Mouse (Mus musculus) T-helper 17 cell (primary cell): ENCODE data around the gene Hdac5.

Experiments
- in situ Hi-C, 2 experiments: fragments of 300-600 bp; cut with MboI, MseI; formaldehyde crosslinking; loops; 1 replicate in 1 of 2; 2 replicates in 1 of 2; pipeline ENCODE4 v1.15.1; 2025; ENCODE audit warnings: high pct_unique_total_duplicates in 2 of 2

Hdac5 gene

DNA sequence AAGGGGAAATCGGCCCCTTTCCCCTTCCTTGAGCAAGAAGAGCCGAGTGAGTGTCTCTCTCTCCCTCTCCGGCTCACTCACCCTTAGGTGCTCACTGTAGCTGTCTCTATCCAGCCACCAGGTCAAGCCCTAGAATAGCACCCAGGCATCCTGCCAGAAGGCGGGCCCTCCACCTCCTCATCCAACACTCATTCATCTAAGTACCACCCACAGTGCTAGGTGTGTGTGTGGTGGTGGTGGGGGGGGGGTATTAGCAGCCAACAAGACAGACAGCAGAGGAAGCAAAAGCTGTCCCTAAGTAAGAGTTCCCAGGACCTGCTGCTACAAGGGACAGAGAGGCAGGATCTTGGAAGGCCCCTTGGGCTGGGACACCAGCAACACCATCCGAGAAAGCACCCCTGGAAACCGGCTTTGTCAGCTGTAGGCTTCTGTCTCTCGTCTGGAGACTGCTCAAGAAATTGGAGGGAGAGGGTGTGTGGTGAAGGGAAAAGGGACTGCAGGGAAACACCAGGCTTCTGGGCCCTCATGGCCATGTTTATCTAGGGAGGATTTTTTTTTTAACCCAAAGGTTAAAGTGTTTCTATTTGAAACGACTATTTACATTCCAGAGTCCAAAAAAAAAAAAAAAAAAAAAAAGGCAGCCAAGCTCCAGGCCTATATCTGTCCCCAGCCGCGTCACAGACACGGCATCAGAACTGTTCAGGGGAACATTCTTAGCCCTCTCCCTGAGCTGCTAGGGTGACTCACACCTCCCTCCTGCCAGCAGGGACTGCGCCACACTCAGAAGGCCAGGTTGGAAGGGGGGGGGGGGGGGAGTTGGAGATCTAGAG is 13.7 kb downstream of the Hdac5 start:
- in situ Hi-C loops, result no loop called here

DNA sequence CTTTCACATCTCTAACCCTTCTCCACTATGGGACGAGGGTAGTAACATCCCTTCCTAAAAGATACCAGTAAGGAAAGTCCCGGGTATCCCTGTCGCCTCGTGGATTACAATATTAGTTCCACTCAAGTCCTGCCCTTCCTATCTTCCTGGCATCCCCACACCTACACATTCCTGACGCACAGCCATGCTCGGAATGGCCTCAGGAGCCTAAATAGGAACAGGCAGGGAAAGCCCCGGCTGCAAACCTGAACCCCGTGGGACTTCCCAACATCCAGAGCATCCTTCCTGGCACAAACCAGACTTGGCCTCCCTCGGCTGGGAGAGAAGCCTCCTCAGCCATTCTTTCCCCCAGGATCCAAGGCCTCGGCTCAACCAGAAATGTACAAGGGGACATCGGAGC is 14.5 kb downstream of the Hdac5 start:
- in situ Hi-C loops, result no loop called here

DNA sequence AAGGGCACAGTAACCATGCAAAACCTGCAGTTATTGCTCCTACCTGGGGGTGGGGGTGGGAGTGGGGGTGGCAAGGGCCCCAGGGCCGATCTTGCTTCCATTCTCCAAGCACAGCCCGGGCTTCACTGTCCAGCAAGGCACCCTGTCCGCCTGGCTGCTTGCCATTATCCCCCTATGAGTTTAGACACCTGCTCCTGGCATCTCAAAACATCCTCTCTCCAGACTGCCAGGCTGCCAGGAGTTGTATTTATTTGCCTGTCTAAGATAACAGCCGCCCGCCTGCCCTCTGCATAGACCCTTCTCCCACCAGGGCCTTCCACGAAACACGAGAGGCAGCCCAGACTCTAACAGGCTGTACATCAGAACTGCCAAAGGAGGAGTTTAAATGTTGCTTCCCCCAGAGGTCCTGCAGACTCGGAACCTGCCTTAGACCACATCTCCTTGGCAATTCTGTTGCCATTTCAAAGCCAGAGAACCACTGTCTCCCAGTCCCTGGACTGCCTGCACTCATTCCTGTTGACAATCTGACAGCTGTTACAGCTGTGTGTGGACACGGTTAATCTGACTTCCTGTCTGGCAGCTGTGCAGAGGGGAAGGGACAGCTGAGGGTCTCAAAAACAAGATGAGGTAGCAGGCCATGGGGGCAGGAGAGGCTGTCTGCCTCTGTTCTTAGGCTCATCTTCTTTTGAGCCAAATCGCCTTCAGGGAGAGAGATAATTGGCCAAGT is 15.4 kb downstream of the Hdac5 start:
- in situ Hi-C loops, result loop anchor here in 1 of 2 experiments (5.0 kb wide), 1 partner anchor 57 kb away; the partner anchor contains the start of gene Tmem101

DNA sequence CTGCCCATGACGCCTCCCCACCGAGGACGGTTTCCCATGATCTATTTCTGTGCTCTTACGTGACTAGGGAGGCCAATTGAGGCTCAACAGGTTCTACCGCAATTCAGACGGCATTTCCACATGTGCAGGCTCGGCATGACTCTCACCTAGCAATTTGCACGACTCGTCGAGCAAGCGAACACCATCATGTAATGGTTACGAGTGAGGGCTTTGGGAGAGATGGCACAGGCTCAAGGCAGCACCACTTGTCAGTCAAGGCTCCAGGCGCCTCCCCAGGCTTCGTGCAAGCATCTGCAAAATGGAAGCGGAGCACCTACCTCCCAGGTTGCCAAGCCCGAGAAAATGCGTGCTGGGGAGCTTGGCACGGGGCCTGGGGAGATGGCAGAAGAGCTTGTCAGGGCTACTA is 18.0 kb downstream of the Hdac5 start:
- in situ Hi-C loops, result loop anchor here in 1 of 2 experiments (5.0 kb wide), 1 partner anchor 55 kb away; the partner anchor contains the start of gene Tmem101

DNA sequence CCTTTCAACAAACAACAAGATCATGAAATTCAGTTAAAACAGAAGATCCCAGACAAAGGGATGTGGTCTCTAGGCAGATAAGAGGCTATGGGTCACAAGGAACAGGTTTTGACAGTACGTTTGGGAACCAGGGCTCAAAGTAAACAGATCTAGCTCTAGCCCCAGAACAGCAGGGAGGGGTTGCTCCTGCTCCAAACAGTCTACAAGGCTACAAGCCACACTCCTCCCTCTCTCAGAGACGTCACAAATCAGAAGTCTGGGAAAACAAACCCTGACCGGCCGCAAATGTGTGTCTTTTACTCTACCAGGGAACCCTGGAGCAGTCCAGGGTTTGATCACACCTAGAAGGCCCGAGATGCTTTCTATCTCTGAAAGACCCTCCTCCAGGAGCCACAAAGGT is 19.0 kb downstream of the Hdac5 start:
- in situ Hi-C loops, result loop anchor here in 1 of 2 experiments (5.0 kb wide), 1 partner anchor 54 kb away; the partner anchor contains the start of gene Tmem101

DNA sequence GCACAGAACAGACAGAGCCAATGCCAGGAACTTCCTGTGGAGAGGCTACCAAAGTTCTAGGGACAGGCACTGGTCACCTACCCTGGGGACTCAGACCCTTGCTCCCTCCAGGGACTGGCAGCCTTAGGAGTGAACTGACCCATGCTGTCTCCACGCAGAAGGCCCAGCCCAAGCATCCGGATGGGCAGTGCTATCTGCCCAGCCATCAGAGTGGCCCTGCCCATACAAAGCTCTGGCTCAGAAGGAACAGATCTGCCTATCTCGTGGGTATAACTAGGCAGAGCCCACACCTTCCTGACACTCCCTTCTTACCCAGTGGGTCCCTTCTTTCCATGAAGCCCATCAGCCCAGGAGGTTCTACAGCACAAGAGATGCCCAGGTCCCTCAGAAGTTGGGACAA is 19.8 kb downstream of the Hdac5 start:
- in situ Hi-C loops, result loop anchor here in 1 of 2 experiments (5.0 kb wide), 1 partner anchor 53 kb away; the partner anchor contains the start of gene Tmem101

DNA sequence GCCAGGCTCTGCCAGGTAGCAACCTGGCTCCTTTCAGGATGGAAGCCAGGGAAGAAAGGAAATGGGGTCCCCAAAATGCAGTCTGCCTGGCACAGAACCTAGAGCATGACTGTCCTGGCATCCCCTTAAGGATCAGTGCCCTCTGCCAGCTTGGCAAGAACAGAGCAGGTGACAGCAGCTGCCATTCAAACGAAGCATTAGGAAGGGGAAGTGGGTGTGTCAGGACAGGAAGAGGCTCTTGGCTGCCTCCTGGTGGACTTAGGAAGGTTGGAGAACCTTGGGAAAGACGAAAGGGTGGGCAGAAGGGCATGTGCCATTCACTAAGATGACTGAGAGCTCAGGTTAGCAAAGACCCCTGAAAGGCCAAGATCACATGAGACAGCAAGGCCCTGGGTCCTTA is 20.2 kb downstream of the Hdac5 start:
- in situ Hi-C loops, result loop anchor here in 1 of 2 experiments (5.0 kb wide), 1 partner anchor 52 kb away; the partner anchor contains the start of gene Tmem101

DNA sequence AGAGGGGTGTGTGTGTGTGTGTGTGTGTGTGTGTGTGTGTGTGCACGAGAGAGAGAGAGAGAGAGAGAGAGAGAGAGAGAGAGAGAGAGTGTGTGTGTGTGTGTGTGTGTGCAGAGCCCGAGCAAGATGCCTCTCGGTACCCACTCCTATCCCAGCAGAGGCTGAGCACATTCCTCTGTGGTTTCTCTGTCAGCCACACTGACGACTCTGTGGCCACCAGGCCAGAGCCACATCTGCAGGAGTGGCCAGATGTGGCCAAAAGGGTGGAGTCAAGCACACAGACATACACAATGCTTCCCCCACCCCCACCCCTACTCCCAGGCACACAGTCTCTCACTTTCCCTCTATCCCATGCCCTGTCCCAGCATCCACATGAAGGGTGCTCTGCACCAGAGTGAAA is 21.1 kb downstream of the Hdac5 start:
- in situ Hi-C loops, result no loop called here

DNA sequence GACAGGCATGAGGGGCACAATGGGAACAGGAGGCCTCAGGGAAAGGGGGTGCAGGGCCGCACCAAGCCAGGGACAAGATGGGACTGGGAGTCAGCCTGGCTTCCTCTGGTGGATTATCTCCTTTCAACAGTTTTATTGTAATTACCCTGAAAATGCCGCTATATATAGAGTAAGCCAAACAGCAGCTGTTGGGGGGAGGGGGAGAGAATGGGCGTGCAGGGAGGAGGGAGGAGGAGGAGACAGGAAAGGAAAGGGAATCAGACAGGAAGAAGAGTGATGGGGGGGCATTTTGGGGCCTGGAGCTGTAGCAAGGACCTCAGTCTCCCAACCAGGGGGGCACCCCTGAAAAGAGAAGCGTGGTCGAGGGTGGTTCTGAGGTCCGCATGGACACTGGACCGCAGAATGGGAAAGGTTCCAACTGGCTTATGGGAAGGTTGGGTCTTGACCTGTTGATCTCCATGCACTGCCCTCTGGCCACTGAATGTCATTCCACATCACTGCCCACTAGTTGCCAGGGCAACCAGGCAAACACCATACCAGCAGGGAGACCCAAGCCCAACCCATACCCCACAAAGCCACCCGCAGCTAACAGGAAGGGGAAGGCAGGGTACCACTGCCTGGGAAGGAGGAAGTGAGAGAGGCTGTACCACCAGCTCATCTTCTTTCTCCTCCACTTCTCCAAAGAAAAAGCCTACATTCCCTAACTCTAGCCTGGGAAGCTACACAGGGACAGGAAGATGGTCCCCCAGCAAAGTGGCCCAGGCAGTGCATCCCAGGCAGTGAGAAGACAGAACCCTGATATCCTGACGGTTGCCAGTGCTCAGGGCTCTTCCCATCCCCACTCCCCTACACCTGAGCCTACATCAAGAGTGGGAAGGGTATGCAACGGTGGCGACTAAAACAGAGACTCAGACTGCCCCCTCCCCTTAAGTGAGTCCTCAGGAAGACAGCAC is 21.9 kb downstream of the Hdac5 start:
- in situ Hi-C loops, result no loop called here

DNA sequence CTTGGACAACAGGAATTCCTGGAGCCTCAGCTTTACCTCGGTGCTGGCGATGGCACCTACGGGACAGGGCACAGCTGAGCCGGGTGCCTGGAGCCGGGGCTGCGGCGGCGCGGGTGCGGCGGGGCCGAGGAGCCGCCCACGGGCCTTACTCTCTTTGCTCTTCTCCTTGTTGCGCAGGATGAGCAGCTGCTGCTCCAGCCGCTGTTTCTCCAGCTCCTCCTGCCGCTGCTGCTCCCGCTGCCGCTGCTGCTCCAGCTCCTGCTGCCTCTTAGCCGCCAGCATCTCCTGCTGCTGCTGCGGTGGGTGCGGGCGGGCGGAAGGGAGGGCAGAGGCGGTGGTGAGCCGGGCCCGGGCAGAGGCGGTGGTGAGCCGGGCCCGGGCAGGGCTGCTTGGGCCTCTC is 23.5 kb downstream of the Hdac5 start:
- in situ Hi-C loops, result no loop called here

DNA sequence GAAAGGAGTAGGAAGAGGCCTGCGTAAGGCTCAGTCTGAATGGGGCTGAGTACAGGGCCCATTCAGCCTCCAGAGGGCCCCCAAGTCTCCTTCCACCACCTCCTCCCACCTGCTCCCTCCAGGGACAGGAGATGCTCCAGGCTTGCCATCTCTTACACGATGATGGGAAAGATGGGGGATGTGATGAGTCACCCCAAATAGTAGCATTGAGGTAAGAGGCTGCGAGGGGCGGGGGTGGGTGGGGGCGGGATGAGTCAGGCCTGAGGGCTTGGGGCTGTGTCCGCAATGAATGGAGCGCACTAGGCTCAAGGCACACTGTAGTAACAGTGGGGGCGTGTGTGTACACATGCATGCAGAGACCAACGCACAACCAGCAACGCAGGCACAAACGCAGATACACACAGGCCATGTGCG is 28.6 kb downstream of the Hdac5 start:
- in situ Hi-C loops, result no loop called here

DNA sequence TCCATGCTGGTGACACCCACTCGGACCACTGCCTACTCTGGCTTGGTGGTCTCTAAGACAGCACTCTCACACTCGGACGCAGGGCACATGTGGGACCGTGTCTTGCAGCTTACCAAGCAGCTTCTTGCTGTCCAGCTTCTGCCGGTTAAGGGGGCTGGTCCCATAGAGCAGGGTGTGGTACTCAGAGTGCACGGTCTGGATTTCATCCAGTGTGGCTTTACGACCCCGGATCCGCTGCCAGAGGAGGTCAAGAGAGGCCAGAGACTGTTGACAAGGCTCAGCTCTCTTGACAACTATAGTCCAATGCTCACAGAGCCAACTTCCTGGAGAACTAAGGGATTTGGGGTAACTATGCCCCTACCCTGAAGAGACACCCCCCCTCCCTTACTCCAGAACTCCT is 30.1 kb downstream of the Hdac5 start:
- in situ Hi-C loops, result no loop called here

DNA sequence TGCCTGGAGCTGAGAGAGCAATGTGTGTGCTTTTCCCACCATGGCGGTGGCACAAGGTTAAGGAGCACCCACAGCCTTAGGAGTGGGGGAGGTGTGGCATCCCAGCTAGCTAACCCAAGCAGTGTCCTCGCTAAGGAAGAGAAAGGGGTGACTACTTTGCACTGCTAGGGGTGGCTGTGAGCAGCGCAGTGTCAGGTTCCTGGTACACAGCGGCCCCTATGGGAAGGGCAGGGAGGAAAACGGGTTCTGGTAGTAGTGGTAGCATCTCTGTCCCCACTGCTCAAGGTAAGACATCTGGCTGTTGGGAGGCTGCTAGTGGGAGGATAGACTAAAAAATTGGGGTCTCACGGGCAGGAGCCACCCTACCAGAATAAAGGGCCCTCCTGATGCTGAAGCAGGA is 31.7 kb downstream of the Hdac5 start:
- in situ Hi-C loops, result no loop called here

DNA sequence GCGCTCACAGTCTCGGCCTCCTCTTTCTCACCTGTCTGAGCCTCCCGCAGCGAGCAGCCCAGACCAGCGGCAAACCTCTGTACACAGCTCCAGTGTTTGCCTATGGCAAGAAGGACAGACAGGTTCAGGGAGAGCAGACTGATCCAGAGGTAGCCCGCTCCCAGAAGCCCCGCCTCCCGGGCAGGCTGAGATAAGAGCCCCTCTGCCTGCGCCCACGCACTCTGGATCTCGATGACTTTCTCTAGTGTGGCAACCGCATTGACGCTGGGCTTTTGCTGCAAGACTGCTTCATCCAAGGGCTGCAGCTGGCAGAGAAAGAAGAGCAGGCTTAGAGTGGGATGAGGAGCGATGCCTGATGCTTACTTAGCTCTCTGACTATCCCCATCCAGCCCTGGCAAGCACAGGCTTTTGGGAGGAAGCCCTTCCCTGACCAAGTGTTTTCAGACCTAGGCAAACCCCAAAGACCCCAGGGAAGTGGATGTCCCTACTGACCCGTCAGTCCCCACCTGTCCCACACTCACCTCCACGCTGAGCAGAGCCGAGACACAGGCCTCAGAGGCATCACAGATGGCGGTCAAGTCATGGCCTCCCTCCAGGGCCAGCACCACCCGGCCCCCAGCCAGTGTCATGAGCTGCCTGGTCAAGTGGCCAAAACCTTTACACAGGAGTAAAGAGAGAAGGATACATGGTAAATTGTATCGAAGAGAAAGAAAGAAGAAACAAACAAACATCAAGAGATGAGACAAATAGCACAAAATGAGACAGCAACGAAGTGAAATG is 33.8 kb downstream of the Hdac5 start:
- in situ Hi-C loops, result no loop called here

DNA sequence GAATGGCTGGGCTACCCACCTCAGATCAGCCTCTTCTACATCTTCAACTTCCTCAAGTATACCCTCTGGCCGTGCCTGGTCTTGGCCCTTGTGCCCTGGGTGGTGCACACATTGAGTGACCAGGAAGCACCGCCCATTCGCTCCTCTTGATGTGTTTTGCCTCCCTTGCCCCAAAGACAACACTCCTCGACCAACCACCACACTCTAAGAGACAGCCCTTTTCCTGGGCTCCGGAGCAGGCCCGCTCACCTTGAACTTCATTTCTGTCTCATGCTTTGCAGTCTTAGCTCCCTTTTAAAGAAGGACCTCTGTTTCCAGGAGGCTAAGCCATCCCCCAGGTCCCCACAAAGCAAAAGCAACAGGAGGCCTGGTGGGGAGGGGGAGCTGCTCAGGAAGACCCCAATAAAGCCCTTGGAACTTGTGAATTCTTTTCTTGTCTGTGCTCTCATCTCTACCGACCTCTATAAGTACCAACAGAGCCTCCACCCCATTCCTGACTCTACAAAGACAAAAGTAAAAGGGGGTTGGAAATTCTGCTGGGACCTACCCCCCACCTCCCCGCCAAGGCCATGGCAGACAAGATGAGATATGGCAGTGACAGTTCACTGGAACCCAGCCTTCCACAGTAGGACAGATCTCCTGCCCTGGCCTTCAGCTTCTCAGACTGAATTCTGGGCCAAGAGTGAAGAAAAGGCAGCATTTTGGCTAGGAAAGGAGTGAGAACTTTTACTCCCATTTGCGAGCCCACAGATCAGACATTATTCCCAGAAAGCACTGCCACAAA is 36.1 kb downstream of the Hdac5 start:
- in situ Hi-C loops, result no loop called here

DNA sequence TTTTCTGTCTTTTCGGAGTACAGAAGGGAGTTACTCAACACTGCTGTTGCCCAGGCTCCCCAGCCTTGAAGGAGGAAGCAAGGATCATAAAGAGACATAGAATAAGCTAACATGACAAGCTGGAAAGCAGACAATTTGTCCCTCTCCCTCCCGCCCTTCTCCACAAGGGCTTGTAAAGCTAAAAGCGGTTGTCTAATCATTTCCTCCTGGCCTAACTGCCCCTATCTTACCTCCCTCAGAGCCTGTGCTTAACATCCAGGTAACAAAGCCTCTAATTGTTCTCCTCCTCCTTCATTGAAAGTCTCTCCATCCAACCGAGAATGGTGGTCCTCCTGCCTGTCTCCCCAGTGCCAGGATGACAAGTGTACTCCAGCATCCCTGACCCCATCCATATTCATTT is 39.1 kb downstream of the Hdac5 start:
- in situ Hi-C loops, result no loop called here

DNA sequence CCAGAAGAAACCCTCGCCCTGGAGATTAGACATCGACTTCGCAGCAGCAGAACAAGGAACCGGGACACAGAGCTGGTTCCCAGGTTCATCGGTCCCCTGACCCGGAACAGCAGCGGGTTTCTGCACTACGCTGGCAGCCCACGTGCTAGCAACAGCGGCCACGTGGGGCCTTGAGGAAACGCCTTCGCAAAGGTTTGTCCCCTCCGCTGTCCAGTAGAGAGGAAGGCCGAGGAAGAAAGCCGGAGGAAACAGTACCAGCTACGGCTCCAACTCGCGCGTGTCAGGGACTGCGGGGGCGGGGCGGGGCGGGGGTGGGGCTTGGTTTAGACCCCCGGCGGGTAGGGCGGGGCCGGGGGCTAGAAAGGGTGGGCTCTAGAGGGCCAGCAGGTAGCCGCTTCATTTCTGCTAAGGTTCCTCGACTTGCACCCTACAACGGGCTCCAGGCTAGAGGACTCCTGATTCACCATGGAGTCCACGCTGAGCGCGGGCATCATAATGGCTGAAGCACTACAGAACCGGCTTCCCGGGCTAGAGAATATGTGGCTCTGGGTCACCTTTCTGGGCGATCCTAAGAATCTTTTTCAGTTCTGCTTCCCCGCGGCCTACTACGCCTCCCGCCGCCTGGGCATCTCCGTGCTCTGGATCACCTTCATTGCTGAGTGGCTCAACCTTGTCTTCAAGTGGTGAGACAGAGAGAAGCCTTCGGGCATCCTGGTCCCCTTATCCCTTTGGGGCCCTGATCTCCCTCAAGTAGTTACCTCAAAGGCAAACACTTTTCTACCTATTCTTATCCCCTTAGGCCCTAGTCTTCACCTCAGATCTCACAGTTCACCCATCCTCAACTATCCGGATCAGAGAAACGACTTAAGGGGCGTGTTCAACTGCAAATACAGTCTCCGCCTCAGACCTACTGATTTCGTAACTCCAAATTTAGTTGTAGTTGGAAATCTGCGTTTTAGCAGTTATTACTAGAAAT is 40.2 kb downstream of the Hdac5 start, which contains the start of gene G6pc3:
Gene G6pc3 (plus strand): TSS at position 160 of the 976 bp plus-strand sequence.
- in situ Hi-C loops, result no loop called here

DNA sequence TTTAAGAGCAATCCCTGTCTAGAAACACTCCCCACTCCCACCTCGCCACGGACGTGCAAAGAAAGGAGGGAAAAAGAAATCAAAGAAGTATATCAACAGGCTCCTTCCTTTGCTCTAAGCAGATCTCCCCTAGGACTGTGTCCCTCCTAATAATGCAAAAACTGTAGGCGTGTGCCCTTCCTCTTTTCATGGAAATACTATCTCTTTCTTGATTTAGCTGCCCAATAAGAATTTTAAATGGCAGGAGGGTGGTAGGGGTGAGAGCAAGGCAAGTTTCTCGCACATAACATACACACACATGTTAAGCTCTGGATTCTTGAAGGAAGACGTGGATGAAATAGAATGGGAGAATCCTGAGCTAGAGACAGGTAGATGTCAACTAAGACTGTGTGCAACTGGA is 41.0 kb downstream of the Hdac5 start:
- in situ Hi-C loops, result no loop called here

DNA sequence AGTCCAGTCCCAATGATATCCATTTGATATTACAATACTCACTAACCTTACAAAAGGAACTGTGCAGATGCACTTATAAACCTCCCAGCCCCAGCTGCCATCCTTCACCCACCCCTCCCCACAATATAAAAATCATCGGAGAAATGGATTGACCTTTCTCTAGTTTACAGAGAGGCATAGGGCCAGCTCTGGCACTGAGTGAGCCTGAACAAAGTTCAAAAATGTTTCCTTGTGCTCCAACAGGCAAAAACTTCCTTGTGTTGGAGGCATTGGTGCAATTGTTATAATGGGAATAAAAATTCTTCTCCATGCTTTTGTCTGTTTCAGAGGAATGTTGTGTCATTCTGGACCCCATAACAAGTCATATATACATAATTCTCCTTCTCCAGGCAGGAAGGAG is 43.7 kb downstream of the Hdac5 start:
- in situ Hi-C loops, result no loop called here
